Mouse (Mus musculus) neural tube, embryonic 14.5 days (tissue): Measurements from ENCODE around the gene Shisa8. TPM values are rescaled to one million over a fixed set of nuclear protein-coding genes. Genes with fewer than 3 reads are reported as not detected.
A peak's percentile ranks its signal among the peaks of the same experiment; 100 is the strongest.

Experiments
- ATAC-seq: fragments of 200-750 bp; cut with Nextera tagmentation; 2 replicates; pipeline ENCODE4 v1.8.0; 2017; ENCODE audit warnings: low read depth, mild to moderate bottlenecking, moderate TSS enrichment, moderate library complexity
- H3K27ac ChIP-seq: fragments of 300-500 bp; sonication (generic); 2 replicates; pipeline ENCODE4 v1.5.1; 2014; ENCODE audit warnings: low read depth, mild to moderate bottlenecking, control low read depth, low read length, moderate library complexity, mixed read lengths
- H3K27me3 ChIP-seq: fragments of 300-500 bp; sonication (generic); 2 replicates; pipeline ENCODE4 v1.6.1; 2014; ENCODE audit warnings: low read length; ENCODE audit not compliant: control insufficient read depth, insufficient read depth
- H3K36me3 ChIP-seq: fragments of 300-500 bp; sonication (generic); 2 replicates; pipeline ENCODE4 v1.6.1; 2014; ENCODE audit warnings: low read length, mixed read lengths; ENCODE audit not compliant: control insufficient read depth, insufficient read depth
- H3K4me1 ChIP-seq: fragments of 300-500 bp; sonication (generic); 2 replicates; pipeline ENCODE4 v1.6.1; 2014; ENCODE audit warnings: low read length; ENCODE audit not compliant: control insufficient read depth, insufficient read depth
- H3K4me2 ChIP-seq: fragments of 300-500 bp; sonication (generic); 2 replicates; pipeline ENCODE4 v1.6.1; 2014; ENCODE audit warnings: mild to moderate bottlenecking, low read depth, low read length, control low read depth
- H3K4me3 ChIP-seq: fragments of 300-500 bp; sonication (generic); 2 replicates; pipeline ENCODE4 v1.5.1; 2014; ENCODE audit warnings: low read depth, low read length, control low read depth, mixed read lengths
- H3K9ac ChIP-seq: fragments of 300-500 bp; sonication (generic); replicated peaks from 2 replicates; pipeline ENCODE4 v1.6.1; 2014; ENCODE audit warnings: low read depth, mild to moderate bottlenecking, control low read depth, low read length, mixed read lengths
- H3K9me3 ChIP-seq: fragments of 300-500 bp; sonication (generic); 2 replicates; pipeline ENCODE4 v1.6.1; 2016; ENCODE audit warnings: low read length; ENCODE audit not compliant: control insufficient read depth
- WGBS: fragments of 180-500 bp; shearing (Covaris S2); extraction: QIAGEN DNeasy Blood & Tissue Kit; methylation state at CpG from one replicate; pipeline ENCODE4 v1.1.7; 2014; 5-methylcytosine and 5-hydroxymethylcytosine counted together
- polyA plus RNA-seq: library from polyadenylated mRNA; unstranded; fragments of >200 nt; fragmentation: Nextera tagmentation; extraction: Ambion mirVana; gene quantifications from 2 replicates; pipeline ENCODE4 v1.2.1, GENCODE M21; 2014

Gene Shisa8
- polyA plus RNA-seq, 1 experiment from 2014 or later, result 6.9 TPM

DNA sequence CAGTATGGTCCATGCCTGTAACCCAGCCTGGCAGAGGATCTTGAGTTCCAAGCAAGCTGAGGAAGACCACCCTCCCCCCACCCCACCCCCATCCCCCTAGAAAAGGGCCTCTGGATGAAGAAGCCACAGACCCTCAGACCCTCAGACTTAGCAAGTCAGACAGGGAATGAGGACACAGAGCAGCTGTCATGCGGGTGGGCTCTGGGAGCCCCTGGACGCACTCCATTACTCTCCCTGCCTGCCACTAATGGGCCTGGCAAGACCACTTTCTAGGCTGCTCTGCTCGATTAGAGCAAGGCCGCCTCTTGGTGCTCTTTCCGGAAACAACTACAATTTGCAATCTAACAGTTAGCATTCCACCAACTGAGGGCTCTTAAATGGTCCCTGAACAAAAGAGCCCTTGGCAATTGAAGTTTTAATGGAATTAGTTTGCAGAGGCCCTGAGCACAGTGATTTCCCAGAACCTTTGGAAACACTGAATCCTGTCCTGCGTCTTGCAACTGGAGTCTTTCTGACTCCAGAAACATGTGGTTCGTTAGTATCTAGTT, 34.8 kb downstream of the Shisa8 start:
- H3K4me1 ChIP-seq, result no peaks in the 10 kb centered on the region
- no peak overlapping the region for H3K27ac ChIP-seq
- no peaks in the 10 kb centered on the region for H3K27me3 ChIP-seq
- ATAC-seq, result no peak
- peaks cover 78% of the 10 kb centered on the region for H3K36me3 ChIP-seq
- H3K9ac ChIP-seq, result no peak overlapping the region
- peaks cover 3% of the 10 kb centered on the region; the same call in 1 of the 2 replicates for H3K9me3 ChIP-seq
- WGBS, result 51% methylated on average over 7 of the region's 7 CpGs
- H3K4me3 ChIP-seq, result no peak overlapping the region
- H3K4me2 ChIP-seq, result no peak overlapping the region

DNA sequence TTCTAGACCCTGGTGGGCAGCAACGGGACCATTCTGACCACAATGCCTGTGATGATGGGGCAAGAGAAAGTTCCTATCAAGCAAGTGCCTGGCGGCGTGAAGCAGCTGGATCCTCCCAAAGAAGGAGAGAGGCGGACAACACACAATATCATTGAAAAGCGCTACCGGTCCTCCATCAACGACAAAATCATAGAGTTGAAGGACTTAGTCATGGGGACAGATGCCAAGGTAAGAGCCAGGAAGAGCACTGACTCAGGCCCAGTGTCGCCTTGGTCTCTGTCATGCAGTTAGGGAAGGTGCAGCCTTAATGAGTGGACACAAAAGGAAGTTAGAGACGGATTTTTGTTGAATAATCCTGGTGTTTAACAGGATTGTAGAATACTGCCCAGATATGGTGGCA, 37.5 kb downstream of the Shisa8 start:
- no peak overlapping the region for H3K4me2 ChIP-seq
- 97% methylated on average over 9 of the region's 9 CpGs for WGBS
- peaks cover 62% of the 10 kb centered on the region for H3K36me3 ChIP-seq
- H3K27me3 ChIP-seq, result no peaks in the 10 kb centered on the region
- no peak overlapping the region for H3K4me3 ChIP-seq
- ATAC-seq, result no peak
- no peak overlapping the region for H3K27ac ChIP-seq
- peaks cover 12% of the 10 kb centered on the region for H3K4me1 ChIP-seq
- no peak overlapping the region for H3K9ac ChIP-seq
- no peaks in the 10 kb centered on the region for H3K9me3 ChIP-seq

DNA sequence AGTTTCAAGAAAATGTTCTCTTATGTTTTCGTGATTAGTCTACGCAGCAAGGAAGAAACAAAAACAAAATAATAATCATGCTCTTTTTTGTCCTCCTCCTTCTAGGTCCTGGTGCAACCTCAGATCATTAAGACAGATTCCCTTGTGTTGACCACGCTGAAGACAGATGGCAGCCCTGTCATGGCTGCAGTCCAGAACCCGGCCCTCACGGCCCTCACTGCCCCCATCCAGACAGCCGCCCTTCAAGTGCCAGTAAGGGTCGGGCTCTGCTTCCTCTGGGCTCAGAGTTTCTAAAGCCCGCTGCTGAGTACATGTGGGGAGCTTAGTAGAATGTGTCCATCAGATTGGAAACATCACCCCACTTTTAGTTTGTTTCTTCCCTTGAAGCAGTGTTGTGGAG, 40.0 kb downstream of the Shisa8 start:
- Histone ChIP-seq H3K4me2 (no peak overlapping the region), H3K4me3 (no peak overlapping the region), H3K4me1 (peaks cover 22% of the 10 kb centered on the region), H3K9me3 (no peaks in the 10 kb centered on the region), H3K36me3 (peaks cover 39% of the 10 kb centered on the region), H3K27me3 (no peaks in the 10 kb centered on the region), H3K27ac (no peak overlapping the region), H3K9ac (no peak overlapping the region)
- 84% methylated on average over 8 of the region's 8 CpGs for WGBS
- ATAC-seq, result no peak

DNA sequence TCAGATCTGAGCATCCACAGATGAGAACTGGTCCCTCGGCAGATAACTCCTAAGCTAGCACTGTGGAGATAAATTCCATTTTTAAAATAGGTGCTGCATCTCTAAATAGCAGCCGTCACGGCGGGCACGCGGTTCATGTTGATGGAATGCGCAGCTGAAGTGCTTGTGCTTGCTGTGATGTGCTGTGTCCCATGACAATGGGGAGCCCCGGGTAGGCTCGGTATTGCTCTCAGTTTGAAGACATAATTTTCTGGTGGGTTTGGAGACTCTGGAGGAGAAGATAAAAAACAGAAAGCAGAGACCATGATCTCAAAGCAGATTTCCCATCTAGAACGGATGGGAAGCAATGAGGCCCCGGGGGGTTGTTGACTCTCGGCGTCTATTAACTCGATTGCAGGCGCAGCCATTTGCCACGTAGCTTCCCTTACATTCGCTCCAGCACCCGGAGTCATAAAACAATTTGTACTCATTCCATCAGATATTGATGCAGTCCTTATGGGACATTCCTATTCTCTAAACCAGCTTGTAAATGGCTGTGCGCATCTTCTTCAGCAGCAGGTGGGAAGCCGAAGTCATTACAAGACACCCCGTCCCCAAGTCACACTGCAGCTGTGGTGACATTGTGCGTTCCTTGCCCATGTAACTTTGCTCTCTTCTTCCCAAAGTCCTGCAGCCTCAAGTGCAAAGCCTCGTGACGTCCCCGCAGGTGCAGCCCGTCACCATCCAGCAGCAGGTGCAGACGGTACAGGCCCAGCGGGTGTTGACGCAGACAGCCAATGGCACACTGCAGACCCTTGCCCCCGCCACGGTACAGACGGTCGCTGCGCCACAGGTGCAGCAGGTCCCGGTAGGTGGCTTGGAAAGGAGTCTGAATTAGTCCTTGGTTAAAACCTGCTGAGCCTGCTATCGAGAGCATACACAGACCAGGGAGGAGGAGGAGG, 41.9 kb downstream of the Shisa8 start:
- 30% methylated on average over 36 of the region's 36 CpGs for WGBS
- Histone ChIP-seq H3K4me1 (peaks cover 40% of the 10 kb centered on the region), H3K36me3 (peaks cover 26% of the 10 kb centered on the region), H3K9me3 (no peaks in the 10 kb centered on the region), H3K4me3 (no peak overlapping the region), H3K4me2 (no peak overlapping the region), H3K27ac (peak overlapping the region; percentile 67), H3K27me3 (no peaks in the 10 kb centered on the region), H3K9ac (no peak overlapping the region)
- ATAC-seq, result peak; percentile 74

DNA sequence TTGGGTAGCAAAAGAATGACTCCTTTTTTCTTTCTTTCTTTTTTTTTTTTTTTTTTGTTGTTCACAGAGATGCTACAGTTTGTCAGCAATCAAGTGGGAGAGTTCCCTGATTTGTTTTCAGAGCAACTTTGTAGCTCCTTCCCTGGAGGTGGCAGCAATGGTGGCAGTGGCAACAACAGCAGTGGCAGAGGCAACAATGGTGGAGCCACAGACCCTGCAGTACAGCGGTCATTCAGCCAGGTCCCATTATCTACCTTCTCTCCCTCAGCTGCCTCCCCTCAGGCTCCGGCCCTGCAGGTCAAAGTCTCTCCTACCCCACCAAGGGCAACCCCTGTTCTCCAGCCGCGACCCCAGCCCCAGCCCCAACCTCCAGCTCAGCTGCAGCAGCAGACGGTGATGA, 42.9 kb downstream of the Shisa8 start:
- Histone ChIP-seq H3K9ac (no peak overlapping the region), H3K36me3 (peaks cover 16% of the 10 kb centered on the region), H3K27ac (peak overlapping the region; percentile 67), H3K4me3 (no peak overlapping the region), H3K27me3 (no peaks in the 10 kb centered on the region), H3K4me2 (no peak overlapping the region), H3K9me3 (no peaks in the 10 kb centered on the region), H3K4me1 (peaks cover 42% of the 10 kb centered on the region)
- ATAC-seq, result no peak
- 69% methylated on average over 5 of the region's 5 CpGs for WGBS

DNA sequence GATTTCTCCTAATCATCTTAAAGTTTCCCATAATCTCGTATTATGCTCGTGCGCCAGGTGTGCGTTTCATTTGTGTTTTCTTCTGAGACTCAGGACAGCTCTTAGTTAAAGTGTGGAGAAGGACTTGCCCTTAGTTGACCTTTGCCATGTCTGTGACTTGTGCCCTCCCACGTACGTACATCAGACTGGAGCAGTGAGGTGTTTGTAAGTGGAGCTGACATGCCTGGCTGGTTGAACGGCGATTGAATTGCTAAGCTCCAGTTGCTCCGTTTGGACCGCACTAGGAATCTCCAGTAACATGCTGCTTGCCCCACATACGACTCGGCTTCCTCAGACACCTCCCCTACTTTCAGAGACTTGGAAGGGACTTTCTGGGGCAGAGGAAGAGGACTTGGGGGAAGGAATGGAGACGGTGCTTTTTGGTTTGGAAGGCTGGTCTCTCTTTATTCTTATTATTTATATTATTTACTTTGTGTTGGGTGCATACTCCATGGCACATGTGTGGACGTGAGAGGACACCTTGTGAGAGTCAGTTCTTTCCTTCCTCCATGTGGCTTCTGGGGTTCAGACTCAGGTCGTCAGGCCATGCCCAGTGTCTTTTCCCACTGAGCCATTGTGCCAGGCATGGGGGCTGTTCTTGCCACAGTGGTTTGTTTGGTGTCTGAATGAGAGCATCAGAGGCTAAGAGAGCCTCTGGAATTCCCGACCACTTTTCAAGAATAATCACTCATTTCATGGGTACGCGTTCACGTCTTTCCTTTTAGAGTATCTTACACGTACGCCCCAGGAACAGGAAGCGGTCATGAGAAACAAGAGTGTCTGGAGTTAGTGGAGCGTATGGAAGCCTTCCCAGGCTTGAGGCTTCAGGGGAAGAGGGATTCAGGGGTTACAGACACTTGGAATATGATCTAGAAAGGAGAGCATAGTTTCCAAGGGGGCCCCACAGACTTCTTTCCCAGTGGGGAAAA, 45.1 kb downstream of the Shisa8 start:
- Histone ChIP-seq H3K4me1 (peaks cover 45% of the 10 kb centered on the region), H3K9me3 (no peaks in the 10 kb centered on the region), H3K27me3 (no peaks in the 10 kb centered on the region), H3K27ac (no peak overlapping the region; the same call in 1 of the 2 replicates), H3K36me3 (peaks cover 6% of the 10 kb centered on the region; the same call in 1 of the 2 replicates), H3K9ac (no peak overlapping the region), H3K4me2 (no peak overlapping the region), H3K4me3 (no peak overlapping the region)
- ATAC-seq, result no peak
- 63% methylated on average over 23 of the region's 23 CpGs for WGBS

DNA sequence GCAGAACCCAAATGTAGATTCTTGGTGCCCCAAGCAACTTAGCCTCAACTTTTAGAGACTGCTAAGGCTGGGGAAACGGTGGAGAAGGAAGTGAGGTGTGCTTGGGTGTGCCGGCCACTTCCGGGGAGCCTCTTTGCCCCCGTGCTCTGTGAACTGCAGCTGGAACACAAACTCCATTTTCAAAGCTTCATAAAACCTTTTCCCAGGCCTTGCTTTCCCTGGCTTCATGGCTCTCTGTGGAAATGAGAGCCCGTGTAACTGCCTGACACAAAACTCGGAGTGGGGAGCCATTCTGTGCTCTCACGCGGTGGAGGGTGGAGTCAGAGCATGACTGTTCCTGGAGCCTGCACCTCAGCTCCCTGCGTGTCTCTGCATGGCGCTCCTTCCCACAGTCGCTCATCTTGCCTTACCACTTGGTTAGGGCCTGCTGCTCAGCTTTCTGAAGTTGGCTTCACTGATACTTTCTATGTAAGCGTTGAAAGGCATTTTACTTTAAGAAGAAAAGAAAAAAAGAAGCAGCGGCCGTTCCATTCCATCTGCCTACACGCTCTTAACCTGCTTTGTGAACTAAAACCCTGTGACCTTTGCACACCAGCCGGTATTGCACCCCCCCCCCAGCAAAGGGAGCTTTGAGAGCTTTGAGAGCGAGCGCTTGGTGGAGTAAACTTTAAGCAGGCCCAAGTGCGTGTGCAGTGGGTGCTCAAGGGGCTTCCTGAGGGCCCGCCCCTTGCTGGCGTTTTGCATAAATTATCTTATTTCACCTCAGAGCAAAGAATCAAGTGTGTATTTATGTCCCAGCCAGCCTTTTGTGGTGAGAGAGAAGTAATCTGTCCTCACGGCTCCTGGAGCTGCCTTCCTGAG, 46.1 kb downstream of the Shisa8 start:
- no peak overlapping the region for H3K9ac ChIP-seq

More for the DNA sequence above, 46.1 kb downstream of the Shisa8 start:
- peak overlapping the region; percentile 18 for H3K27ac ChIP-seq
- H3K4me1 ChIP-seq, result peaks cover 45% of the 10 kb centered on the region
- H3K36me3 ChIP-seq, result 0 out of 2 replicates have a peak, but pooled peaks cover 6% of the 10 kb centered on the region
- WGBS, result 37% methylated on average over 22 of the region's 22 CpGs
- no peak overlapping the region for H3K4me3 ChIP-seq
- peak overlapping the region; percentile 11; the same call in 1 of the 2 replicates for H3K4me2 ChIP-seq
- H3K9me3 ChIP-seq, result no peaks in the 10 kb centered on the region
- ATAC-seq, result no peak
- no peaks in the 10 kb centered on the region for H3K27me3 ChIP-seq
